Mouse (Mus musculus) megakaryocyte-erythroid progenitor cell, adult 5-6 weeks (primary cell): Measurements from ENCODE around the gene Stat1. TPM values are rescaled to one million over a fixed set of nuclear protein-coding genes. Genes with fewer than 3 reads are reported as not detected.

Experiments used
- ATAC-seq: replicated peaks from 2 replicates; pipeline ENCODE4 v1.8.0; 2016; ENCODE audit warnings: mild to moderate bottlenecking, inconsistent platforms; ENCODE audit not compliant: severe bottlenecking, poor library complexity, low FRiP score, low TSS enrichment
- total RNA-seq, 2 experiments: library from RNA; stranded (forward) in 1 of 2; stranded (reverse) in 1 of 2; fragments of 200-1000, 215-1000 nt in 1 of 2; fragments of >200 nt in 1 of 2; fragmentation: Nextera tagmentation in 1 of 2; gene quantifications; 2 replicates each; pipeline ENCODE4 v1.2.3; 2014 to 2017

The Stat1 gene
- total RNA-seq (2014; fragmentation: Nextera tagmentation) (28.0 and 45.6 TPM in 2 replicates), total RNA-seq (2017) (47.4 and 67.7 TPM in 2 replicates)

- ATAC-seq: peak; percentile 94
These were observed at the start of gene Stat1 for GRCm38 (mm10) chr1:52118860-52119591. Gene Stat1, plus strand, starts transcription at chr1:52119440.

GRCm38 (mm10) chr1:52079724-52080367 is 39.4 kb upstream of the Stat1 start:
- ATAC-seq: no peak

- no peak for ATAC-seq
These were observed 38.9 kb upstream of the Stat1 start for GRCm38 (mm10) chr1:52080375-52080774.

- ATAC-seq: 0 out of 2 replicates have a peak, but pooled peaks have one; percentile 41
These were observed 33.0 kb upstream of the Stat1 start for GRCm38 (mm10) chr1:52086236-52086635.

- no peak for ATAC-seq
These were observed 32.1 kb upstream of the Stat1 start for GRCm38 (mm10) chr1:52087128-52087527.

GRCm38 (mm10) chr1:52088634-52089033 is 30.6 kb upstream of the Stat1 start:
- no peak for ATAC-seq

- peak; percentile 71; the same call in 1 of the 2 replicates for ATAC-seq
These were observed 20.5 kb upstream of the Stat1 start for GRCm38 (mm10) chr1:52098618-52099232.

GRCm38 (mm10) chr1:52100496-52100895 is 18.7 kb upstream of the Stat1 start:
- ATAC-seq: peak; percentile 91

- ATAC-seq: no peak
These were observed 16.4 kb upstream of the Stat1 start for GRCm38 (mm10) chr1:52102795-52103194.

- no peak for ATAC-seq
These were observed 12.0 kb upstream of the Stat1 start for GRCm38 (mm10) chr1:52107206-52107605.

- ATAC-seq: no peak
These were observed 8.0 kb upstream of the Stat1 start for GRCm38 (mm10) chr1:52111217-52111616.

- no peak for ATAC-seq
These were observed 6.9 kb upstream of the Stat1 start for GRCm38 (mm10) chr1:52112301-52112700.

- no peak; the same call in 1 of the 2 replicates for ATAC-seq
These were observed 6.1 kb upstream of the Stat1 start for GRCm38 (mm10) chr1:52113067-52113665.

GRCm38 (mm10) chr1:52113666-52114069 is 5.6 kb upstream of the Stat1 start:
- ATAC-seq: peak; percentile 91

GRCm38 (mm10) chr1:52116441-52116840 is 2.8 kb upstream of the Stat1 start:
- no peak for ATAC-seq

GRCm38 (mm10) chr1:52117777-52118176 is 1.5 kb upstream of the Stat1 start:
- ATAC-seq: no peak

GRCm38 (mm10) chr1:52119691-52120090 is 451 bp downstream of the Stat1 start:
- peak; percentile 37 for ATAC-seq

GRCm38 (mm10) chr1:52120191-52120590 is 951 bp downstream of the Stat1 start:
- ATAC-seq: peak; percentile 10

- ATAC-seq: no peak
These were observed 1.8 kb downstream of the Stat1 start for GRCm38 (mm10) chr1:52121052-52121451.

GRCm38 (mm10) chr1:52124818-52125217 is 5.6 kb downstream of the Stat1 start:
- no peak for ATAC-seq
